Mouse (Mus musculus) olfactory bulb, adult 2 months (tissue): ENCODE data around the gene Psmd11. TPM values are rescaled to one million over a fixed set of nuclear protein-coding genes. Genes with fewer than 3 reads are reported as not detected.

Experiments
- H3K27ac ChIP-seq: fragments of 200-500 bp; 2 replicates; pipeline ENCODE4 v1.5.1; 2012; ENCODE audit warnings: low read depth, low read length; ENCODE audit not compliant: insufficient read depth
- H3K4me1 ChIP-seq: fragments of 200-500 bp; 2 replicates; pipeline ENCODE4 v1.6.1; 2012; ENCODE audit warnings: low read length; ENCODE audit not compliant: control insufficient read depth, insufficient read depth
- H3K4me3 ChIP-seq: fragments of 200-500 bp; 2 replicates; pipeline ENCODE4 v1.5.1; 2012; ENCODE audit warnings: mild to moderate bottlenecking, low read depth, low read length, moderate library complexity; ENCODE audit not compliant: insufficient read depth
- CTCF ChIP-seq: fragments of 200-500 bp; IDR thresholded peaks from 2 replicates; pipeline ENCODE4 v1.5.1; 2012; ENCODE audit warnings: low read depth, mild to moderate bottlenecking, low read length, moderate library complexity; ENCODE audit not compliant: insufficient read depth
- POLR2A ChIP-seq: fragments of 200-500 bp; IDR thresholded peaks from 2 replicates; pipeline ENCODE4 v1.6.1; 2012; ENCODE audit warnings: mild to moderate bottlenecking, low read depth, low read length, moderate library complexity; ENCODE audit not compliant: insufficient read depth
- WGBS: fragments of 180-500 bp; shearing (Covaris S2); methylation state at CpG from one replicate; pipeline ENCODE4 v1.1.7; 2018; 5-methylcytosine and 5-hydroxymethylcytosine counted together
- polyA plus RNA-seq: library from polyadenylated mRNA; stranded (reverse); fragments of >200 nt; gene quantifications from 2 replicates; pipeline ENCODE4 v1.2.4, GENCODE M21; 2012; ENCODE audit warnings: low replicate concordance; ENCODE audit not compliant: missing spikeins, insufficient read depth, insufficient read length

Gene Psmd11
- polyA plus RNA-seq, 1 experiment, result not detected

GRCm38 (mm10) chr11:80485622-80486206 is 57.3 kb downstream of the Psmd11 start:
- peak overlapping the region; percentile 83 for H3K27ac ChIP-seq
- peaks cover 76% of the 10 kb centered on the region for H3K4me1 ChIP-seq
- 51% methylated on average over 10 of the region's 10 CpGs for WGBS
- no peak for TF ChIP-seq POLR2A
- TF ChIP-seq CTCF, result no peak
- no peak overlapping the region for H3K4me3 ChIP-seq

- Histone ChIP-seq H3K4me3 (no peak overlapping the region), H3K27ac (no peak overlapping the region), H3K4me1 (peaks cover 74% of the 10 kb centered on the region)
- TF ChIP-seq CTCF (no peak), POLR2A (no peak)
- 68% methylated on average over 15 of the region's 15 CpGs for WGBS
Measured at GRCm38 (mm10) chr11:80487904-80488587, 59.6 kb downstream of the Psmd11 start.

GRCm38 (mm10) chr11:80489172-80489881 is 60.9 kb downstream of the Psmd11 start:
- H3K4me3 ChIP-seq, result no peak overlapping the region
- no peak for TF ChIP-seq POLR2A
- TF ChIP-seq CTCF, result no peak
- WGBS, result 43% methylated on average over 12 of the region's 12 CpGs
- peaks cover 63% of the 10 kb centered on the region for H3K4me1 ChIP-seq
- peak overlapping the region; percentile 40; the same call in 1 of the 2 replicates for H3K27ac ChIP-seq

GRCm38 (mm10) chr11:80489882-80490196 is 61.4 kb downstream of the Psmd11 start:
- peaks cover 63% of the 10 kb centered on the region for H3K4me1 ChIP-seq
- H3K27ac ChIP-seq, result peak overlapping the region; percentile 40; the same call in 1 of the 2 replicates
- no peak overlapping the region for H3K4me3 ChIP-seq
- 54% methylated on average over 5 of the region's 5 CpGs for WGBS
- TF ChIP-seq POLR2A (no peak), CTCF (no peak)

DNA sequence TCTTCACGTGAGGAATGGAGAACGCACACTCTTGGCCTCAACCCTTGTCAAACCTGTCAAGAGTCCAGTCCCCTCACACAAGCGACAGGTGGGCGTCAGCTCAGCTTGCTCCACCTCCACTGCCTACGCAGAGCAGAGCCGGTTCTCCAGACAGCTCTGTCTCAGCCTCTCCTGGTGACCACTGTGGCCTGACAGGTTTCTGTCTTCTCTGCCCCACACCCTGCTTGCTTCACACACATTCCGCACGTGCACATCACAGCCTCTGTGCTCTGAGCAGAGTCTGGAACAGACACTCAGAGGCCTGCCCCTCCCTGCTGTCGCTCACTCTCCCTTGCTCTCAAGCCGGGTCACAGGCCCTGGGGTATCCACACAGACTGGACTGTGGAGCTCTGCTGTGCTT is 62.4 kb downstream of the Psmd11 start:
- Histone ChIP-seq H3K4me3 (no peak overlapping the region), H3K27ac (no peak overlapping the region), H3K4me1 (peaks cover 58% of the 10 kb centered on the region)
- TF ChIP-seq CTCF, result no peak
- no peak for TF ChIP-seq POLR2A
- WGBS, result 87% methylated on average over 10 of the region's 10 CpGs

DNA sequence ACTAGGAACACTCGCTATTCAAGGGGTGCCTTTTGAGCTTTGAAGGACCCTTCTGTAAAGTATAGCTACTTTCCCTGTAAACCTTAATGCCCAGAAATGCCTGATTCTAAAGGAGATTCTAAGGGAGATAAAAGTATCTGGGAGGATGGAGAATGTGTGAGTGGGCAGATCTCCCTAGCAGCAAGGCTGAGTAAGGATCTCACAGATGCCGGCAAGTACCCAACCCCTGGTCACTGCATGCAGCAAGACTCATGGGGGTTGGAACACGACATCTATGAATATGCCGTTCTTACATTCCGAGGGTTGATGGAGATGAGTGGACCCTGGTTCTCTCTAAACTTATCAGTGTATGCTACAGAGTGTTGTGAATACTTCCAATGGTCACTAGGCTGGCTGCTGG is 64.8 kb downstream of the Psmd11 start:
- H3K4me1 ChIP-seq, result peaks cover 56% of the 10 kb centered on the region
- TF ChIP-seq CTCF, result no peak
- TF ChIP-seq POLR2A, result no peak
- H3K4me3 ChIP-seq, result no peak overlapping the region
- 64% methylated on average over 5 of the region's 5 CpGs for WGBS
- no peak overlapping the region for H3K27ac ChIP-seq

DNA sequence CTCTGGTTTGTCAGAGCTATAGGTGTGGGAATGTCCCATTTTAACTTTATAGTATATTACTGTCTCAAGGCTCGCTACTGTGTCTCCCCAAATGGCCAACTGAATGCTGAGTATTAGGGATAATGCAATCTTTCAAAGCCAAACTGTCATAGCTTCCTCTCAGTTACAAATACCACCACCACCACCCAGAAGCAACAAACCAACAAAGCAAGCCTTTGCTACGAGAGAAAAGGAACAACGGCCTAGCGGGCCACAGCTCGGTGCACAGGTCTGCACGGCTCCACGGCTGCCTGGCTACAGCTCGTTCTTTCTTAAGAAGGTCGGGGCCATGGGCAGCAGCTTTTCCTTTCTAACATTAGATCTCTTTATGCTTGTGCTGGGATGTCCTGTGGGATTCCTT is 66.4 kb downstream of the Psmd11 start:
- peaks cover 57% of the 10 kb centered on the region for H3K4me1 ChIP-seq
- no peak overlapping the region for H3K4me3 ChIP-seq
- H3K27ac ChIP-seq, result no peak overlapping the region
- TF ChIP-seq POLR2A (no peak), CTCF (no peak)
- 67% methylated on average over 9 of the region's 9 CpGs for WGBS

- Histone ChIP-seq H3K4me3 (no peak overlapping the region), H3K27ac (peak overlapping the region; percentile 92), H3K4me1 (peaks cover 54% of the 10 kb centered on the region)
- 54% methylated on average over 6 of the region's 6 CpGs for WGBS
- TF ChIP-seq CTCF, result no peak
- TF ChIP-seq POLR2A, result no peak
Measured at GRCm38 (mm10) chr11:80495972-80496371, 67.6 kb downstream of the Psmd11 start.

GRCm38 (mm10) chr11:80496640-80497039 is 68.2 kb downstream of the Psmd11 start:
- 57% methylated on average over 1 of the region's 1 CpGs for WGBS
- TF ChIP-seq CTCF, result no peak
- TF ChIP-seq POLR2A, result no peak
- Histone ChIP-seq H3K27ac (peak overlapping the region; percentile 92), H3K4me1 (peaks cover 52% of the 10 kb centered on the region), H3K4me3 (no peak overlapping the region)
